Mouse (Mus musculus): ENCODE results near the gene Olfr1440.

DNA sequence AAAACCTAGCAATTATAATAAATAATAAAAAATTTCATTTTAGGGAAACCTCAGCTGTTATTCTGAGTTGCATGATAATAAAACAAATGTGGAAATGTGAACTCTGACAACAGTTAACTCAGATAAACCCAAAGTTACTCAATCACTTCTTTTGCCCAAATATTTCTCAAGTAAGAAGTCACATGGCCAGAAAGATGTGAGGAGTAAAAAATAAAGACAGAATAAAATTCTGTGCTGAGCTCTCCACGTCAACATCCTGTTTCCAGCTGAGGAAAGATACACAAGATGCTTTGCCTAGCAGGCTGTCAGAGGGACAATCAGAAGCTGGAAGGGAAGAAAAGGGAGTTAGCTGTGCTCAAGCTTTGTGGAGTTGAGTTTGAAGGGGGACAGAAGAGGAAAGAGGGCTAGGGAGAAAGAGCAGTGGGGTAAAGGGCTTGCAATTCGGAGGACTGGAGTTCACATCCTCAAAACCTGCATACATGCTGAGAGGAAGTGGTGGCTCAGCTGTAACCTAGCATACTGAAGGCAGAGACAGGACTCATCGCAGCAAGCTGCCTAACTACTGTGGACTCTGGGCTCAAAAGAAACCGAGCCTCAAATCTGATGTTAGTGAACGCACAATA is 53.1 kb downstream of the Olfr1440 start:
- TF ChIP-seq POLR2A (IDR thresholded peaks at IDR 0.05; ENCODE audit: borderline replicate concordance, low read depth, low read length) (no peak), CTCF (IDR thresholded peaks at IDR 0.05; ENCODE audit: low read depth, low read length) (no peak)
